Mouse (Mus musculus) G1E (cell line): ENCODE data around the gene Mfng.

ENCODE experiments used
- CTCF ChIP-seq: IDR thresholded peaks from 2 replicates; pipeline ENCODE4 v1.5.1; 2012; ENCODE audit warnings: low read depth, low read length, inconsistent platforms, mixed read lengths
- GATA1 ChIP-seq: IDR thresholded peaks from 2 replicates; pipeline ENCODE4 v1.6.1; 2012; ENCODE audit warnings: borderline replicate concordance, low read length, inconsistent platforms, mixed read lengths
- GATA2 ChIP-seq: IDR thresholded peaks from 2 replicates; pipeline ENCODE4 v1.6.1; 2012; ENCODE audit warnings: low read depth, low read length, inconsistent platforms, borderline replicate concordance
- POLR2AphosphoS5 ChIP-seq: IDR thresholded peaks from 2 replicates; pipeline ENCODE4 v1.6.1; 2012; ENCODE audit warnings: low read depth, low read length, inconsistent platforms; ENCODE audit not compliant: insufficient replicate concordance
- TAL1 ChIP-seq: conservative IDR thresholded peaks from 2 replicates; pipeline ENCODE4 v1.6.1; 2012; ENCODE audit warnings: low read depth, low read length, inconsistent platforms, mixed read lengths

GRCm38 (mm10) chr15:78816074-78816391 lies 42.8 kb upstream of the Mfng start:
- TF ChIP-seq CTCF, result no peak
- TF ChIP-seq POLR2AphosphoS5, result no peak
- no peak for TF ChIP-seq TAL1
- TF ChIP-seq GATA1, result no peak
- no peak for TF ChIP-seq GATA2
